Mouse (Mus musculus) neural tube, embryonic 14.5 days (tissue): ENCODE data around the gene Psmd5. TPM values are rescaled to one million over a fixed set of nuclear protein-coding genes. Genes with fewer than 3 reads are reported as not detected.
A peak's percentile ranks its signal among the peaks of the same experiment; 100 is the strongest.

Experiments
- ATAC-seq: fragments of 200-750 bp; cut with Nextera tagmentation; 2 replicates; pipeline ENCODE4 v1.8.0; 2017; ENCODE audit warnings: low read depth, mild to moderate bottlenecking, moderate TSS enrichment, moderate library complexity
- H3K27ac ChIP-seq: fragments of 300-500 bp; sonication (generic); 2 replicates; pipeline ENCODE4 v1.5.1; 2014; ENCODE audit warnings: low read depth, mild to moderate bottlenecking, control low read depth, low read length, moderate library complexity, mixed read lengths
- H3K27me3 ChIP-seq: fragments of 300-500 bp; sonication (generic); 2 replicates; pipeline ENCODE4 v1.6.1; 2014; ENCODE audit warnings: low read length; ENCODE audit not compliant: control insufficient read depth, insufficient read depth
- H3K36me3 ChIP-seq: fragments of 300-500 bp; sonication (generic); 2 replicates; pipeline ENCODE4 v1.6.1; 2014; ENCODE audit warnings: low read length, mixed read lengths; ENCODE audit not compliant: control insufficient read depth, insufficient read depth
- H3K4me1 ChIP-seq: fragments of 300-500 bp; sonication (generic); 2 replicates; pipeline ENCODE4 v1.6.1; 2014; ENCODE audit warnings: low read length; ENCODE audit not compliant: control insufficient read depth, insufficient read depth
- H3K4me2 ChIP-seq: fragments of 300-500 bp; sonication (generic); 2 replicates; pipeline ENCODE4 v1.6.1; 2014; ENCODE audit warnings: mild to moderate bottlenecking, low read depth, low read length, control low read depth
- H3K4me3 ChIP-seq: fragments of 300-500 bp; sonication (generic); 2 replicates; pipeline ENCODE4 v1.5.1; 2014; ENCODE audit warnings: low read depth, low read length, control low read depth, mixed read lengths
- H3K9ac ChIP-seq: fragments of 300-500 bp; sonication (generic); replicated peaks from 2 replicates; pipeline ENCODE4 v1.6.1; 2014; ENCODE audit warnings: low read depth, mild to moderate bottlenecking, control low read depth, low read length, mixed read lengths
- H3K9me3 ChIP-seq: fragments of 300-500 bp; sonication (generic); 2 replicates; pipeline ENCODE4 v1.6.1; 2016; ENCODE audit warnings: low read length; ENCODE audit not compliant: control insufficient read depth
- WGBS: fragments of 180-500 bp; shearing (Covaris S2); extraction: QIAGEN DNeasy Blood & Tissue Kit; methylation state at CpG from one replicate; pipeline ENCODE4 v1.1.7; 2014; 5-methylcytosine and 5-hydroxymethylcytosine counted together
- polyA plus RNA-seq: library from polyadenylated mRNA; unstranded; fragments of >200 nt; fragmentation: Nextera tagmentation; extraction: Ambion mirVana; gene quantifications from 2 replicates; pipeline ENCODE4 v1.2.1, GENCODE M21; 2014

The Psmd5 gene
- polyA plus RNA-seq, 1 experiment from 2014 or later: 101 TPM

- no peak for ATAC-seq
- Histone ChIP-seq H3K4me1 (no peaks in the 10 kb centered on the region), H3K27me3 (no peaks in the 10 kb centered on the region), H3K9me3 (no peaks in the 10 kb centered on the region), H3K36me3 (no peaks in the 10 kb centered on the region), H3K27ac (no peak overlapping the region), H3K4me3 (no peak overlapping the region), H3K9ac (no peak overlapping the region), H3K4me2 (no peak overlapping the region)
- 91% methylated on average over 2 of the region's 2 CpGs for WGBS
These were observed 8.0 kb upstream of the Psmd5 start for GRCm38 (mm10) chr2:34882757-34883156.

- no peaks in the 10 kb centered on the region for H3K9me3 ChIP-seq
- H3K36me3 ChIP-seq: no peaks in the 10 kb centered on the region
- no peaks in the 10 kb centered on the region for H3K4me1 ChIP-seq
- no peak overlapping the region for H3K4me2 ChIP-seq
- no peak overlapping the region for H3K4me3 ChIP-seq
- WGBS: 90% methylated on average over 10 of the region's 10 CpGs
- H3K27ac ChIP-seq: no peak overlapping the region
- no peak overlapping the region for H3K9ac ChIP-seq
- no peaks in the 10 kb centered on the region for H3K27me3 ChIP-seq
- ATAC-seq: no peak
These were observed 5.3 kb upstream of the Psmd5 start for GRCm38 (mm10) chr2:34880054-34880453.

- H3K27me3 ChIP-seq: peaks cover 9% of the 10 kb centered on the region
- H3K4me1 ChIP-seq: peaks cover 13% of the 10 kb centered on the region
- no peaks in the 10 kb centered on the region for H3K36me3 ChIP-seq
- no peaks in the 10 kb centered on the region for H3K9me3 ChIP-seq
- H3K4me3 ChIP-seq: no peak within 1 kb of the TSS
- no peak within 1 kb of the TSS; the same call in 1 of the 2 replicates for H3K4me2 ChIP-seq
- WGBS: 1% methylated on average over 14 of the region's 14 CpGs
- H3K9ac ChIP-seq: 0 out of 2 replicates have a peak within 1 kb of the TSS, but pooled peaks have one; percentile 12
- no peak for ATAC-seq
- no peak within 1 kb of the TSS for H3K27ac ChIP-seq
These were observed 497 bp downstream of the Psmd5 start, which contains the start of gene Cutal for GRCm38 (mm10) chr2:34874271-34874670. Gene Cutal, plus strand, starts transcription at chr2:34874396.

- Histone ChIP-seq H3K36me3 (0 out of 2 replicates have a peak, but pooled peaks cover 2% of the 10 kb centered on the region), H3K4me1 (peaks cover 25% of the 10 kb centered on the region), H3K9ac (peak overlapping the region; percentile 87), H3K27ac (peak overlapping the region; percentile 82), H3K4me2 (peak overlapping the region; percentile 71), H3K4me3 (peak overlapping the region; percentile 78), H3K27me3 (peaks cover 9% of the 10 kb centered on the region), H3K9me3 (no peaks in the 10 kb centered on the region)
- whole genome bisulfite sequencing: under 1% methylated on average over 67 of the region's 67 CpGs
- ATAC-seq: peak; percentile 98
These were observed 4.0 kb downstream of the Psmd5 start for GRCm38 (mm10) chr2:34870520-34871474.

- peaks cover 11% of the 10 kb centered on the region; the same call in 1 of the 2 replicates for H3K36me3 ChIP-seq
- H3K4me3 ChIP-seq: peak overlapping the region; percentile 78
- peak overlapping the region; percentile 59 for H3K4me2 ChIP-seq
- H3K27me3 ChIP-seq: peaks cover 6% of the 10 kb centered on the region
- ATAC-seq: no peak
- WGBS: 41% methylated on average over 5 of the region's 5 CpGs
- peak overlapping the region; percentile 37; the same call in 1 of the 2 replicates for H3K9ac ChIP-seq
- H3K4me1 ChIP-seq: peaks cover 25% of the 10 kb centered on the region
- H3K9me3 ChIP-seq: no peaks in the 10 kb centered on the region
- no peak overlapping the region for H3K27ac ChIP-seq
These were observed 5.1 kb downstream of the Psmd5 start for GRCm38 (mm10) chr2:34869680-34870079.

GRCm38 (mm10) chr2:34857728-34858127 is 17.0 kb downstream of the Psmd5 start:
- Histone ChIP-seq H3K27ac (no peak overlapping the region), H3K36me3 (peaks cover 63% of the 10 kb centered on the region), H3K4me3 (no peak overlapping the region), H3K4me1 (no peaks in the 10 kb centered on the region), H3K9ac (no peak overlapping the region), H3K27me3 (no peaks in the 10 kb centered on the region), H3K4me2 (no peak overlapping the region), H3K9me3 (no peaks in the 10 kb centered on the region)
- WGBS: 95% methylated on average over 8 of the region's 8 CpGs
- no peak for ATAC-seq

GRCm38 (mm10) chr2:34855265-34855664 is 19.5 kb downstream of the Psmd5 start:
- 95% methylated on average over 4 of the region's 4 CpGs for WGBS
- ATAC-seq: no peak
- Histone ChIP-seq H3K9ac (no peak overlapping the region), H3K4me2 (no peak overlapping the region), H3K27ac (no peak overlapping the region), H3K9me3 (no peaks in the 10 kb centered on the region), H3K36me3 (peaks cover 68% of the 10 kb centered on the region), H3K4me3 (no peak overlapping the region), H3K27me3 (no peaks in the 10 kb centered on the region), H3K4me1 (no peaks in the 10 kb centered on the region)

- 100% methylated on average over 1 of the region's 1 CpGs for WGBS
- Histone ChIP-seq H3K9me3 (no peaks in the 10 kb centered on the region), H3K4me2 (no peak overlapping the region), H3K27me3 (no peaks in the 10 kb centered on the region), H3K4me3 (no peak overlapping the region), H3K36me3 (peaks cover 14% of the 10 kb centered on the region), H3K9ac (no peak overlapping the region), H3K4me1 (no peaks in the 10 kb centered on the region), H3K27ac (no peak overlapping the region)
- ATAC-seq: no peak
These were observed 27.1 kb downstream of the Psmd5 start for GRCm38 (mm10) chr2:34847702-34848101.
